Mouse (Mus musculus): ENCODE measurements around the gene Rnf157. TPM values are rescaled to one million over a fixed set of nuclear protein-coding genes. Genes with fewer than 3 reads are reported as not detected.
A peak's percentile ranks its signal among the peaks of the same experiment; 100 is the strongest.

The Rnf157 gene
- polyA plus RNA-seq, 1 experiment, result 7.2 TPM

DNA sequence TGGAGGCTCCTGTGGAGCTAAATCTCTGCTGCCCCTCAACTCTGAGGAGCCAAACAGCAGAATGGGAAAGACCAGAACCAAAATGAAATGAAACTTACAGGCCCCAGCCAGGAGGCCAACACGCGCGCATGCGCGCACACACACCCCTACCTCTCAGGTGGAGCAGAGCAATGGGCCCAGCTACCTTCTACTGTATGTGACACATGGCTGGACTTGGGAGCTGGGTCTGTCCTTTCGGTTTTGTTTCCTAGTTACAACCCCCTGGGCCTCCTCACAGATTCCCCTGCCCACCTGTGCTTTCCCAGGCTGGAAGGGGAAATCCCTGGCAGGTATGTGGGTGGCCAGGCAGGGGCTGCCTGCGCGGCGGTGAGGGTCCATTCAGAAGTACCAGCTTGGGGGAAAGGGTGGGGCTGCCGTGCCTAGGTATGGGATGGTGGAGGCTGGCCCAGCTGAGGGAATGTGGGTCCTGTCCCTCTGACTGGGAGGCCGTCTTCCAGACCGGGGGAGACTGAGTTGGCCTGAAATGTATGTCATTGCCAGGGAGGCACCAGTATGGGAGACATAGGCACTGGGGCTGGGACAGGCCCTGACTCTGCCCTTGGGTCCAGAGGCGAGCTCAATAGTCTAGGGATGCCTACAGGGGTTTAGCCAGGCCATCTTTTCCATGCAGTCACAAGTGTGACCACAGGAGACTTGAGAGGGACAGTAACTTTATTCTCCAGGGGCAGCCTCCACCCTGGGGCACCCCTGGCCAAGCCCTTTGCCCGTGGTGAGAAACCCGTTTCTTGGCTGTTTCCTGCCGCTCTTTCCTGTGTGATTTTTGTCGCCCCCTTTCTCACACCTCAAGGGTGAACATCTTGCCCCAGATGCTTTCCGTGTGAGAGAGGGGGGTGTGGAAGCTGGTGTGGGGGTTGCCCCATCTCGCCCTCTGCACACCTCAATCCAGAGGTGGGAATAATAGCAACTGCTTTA is 26.7 kb upstream of the Rnf157 start:
- H3K27ac ChIP-seq (ENCODE audit: control insufficient read depth, insufficient read depth, low read depth, low read length), result no peak overlapping the region
- H3K27me3 ChIP-seq (ENCODE audit: control insufficient read depth, insufficient read depth, low read length), result no peaks in the 10 kb centered on the region
- no peak for TF ChIP-seq POLR2A (IDR thresholded peaks at IDR 0.05; ENCODE audit: control insufficient read depth, low read depth, low read length)
- no peak for TF ChIP-seq CTCF (IDR thresholded peaks at IDR 0.05; ENCODE audit: control insufficient read depth, insufficient read depth, insufficient replicate concordance, low read depth, low read length)
- no peaks in the 10 kb centered on the region for H3K36me3 ChIP-seq (ENCODE audit: control insufficient read depth, insufficient read depth, low read length)
- H3K4me1 ChIP-seq (ENCODE audit: control insufficient read depth, insufficient read depth, low read length), result peaks cover 6% of the 10 kb centered on the region
- no peak overlapping the region for H3K4me3 ChIP-seq (ENCODE audit: control insufficient read depth, low read depth, low read length)

DNA sequence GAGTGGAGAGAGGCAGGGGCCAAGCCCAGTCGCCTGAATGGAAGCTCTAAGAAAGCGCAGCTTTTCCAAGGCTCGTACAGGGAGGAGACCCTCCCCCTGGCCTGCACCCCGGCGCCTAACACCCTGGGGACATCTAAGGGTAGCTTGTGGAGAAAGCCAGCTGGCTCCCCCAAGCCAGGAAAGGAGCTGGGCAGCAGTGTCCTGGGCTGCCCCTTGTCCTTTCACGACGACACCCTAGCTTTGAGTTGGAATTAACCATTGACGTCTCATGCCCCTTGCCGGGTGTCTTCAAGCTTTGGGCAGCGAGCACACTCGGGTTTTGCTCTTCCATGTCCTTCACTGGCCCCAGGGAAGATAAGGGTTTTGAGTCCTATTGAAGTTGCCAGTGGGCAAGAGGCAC is 24.7 kb upstream of the Rnf157 start:
- Histone ChIP-seq H3K27ac (ENCODE audit: control insufficient read depth, insufficient read depth, low read depth, low read length) (no peak overlapping the region), H3K36me3 (ENCODE audit: control insufficient read depth, insufficient read depth, low read length) (no peaks in the 10 kb centered on the region), H3K4me1 (ENCODE audit: control insufficient read depth, insufficient read depth, low read length) (peaks cover 10% of the 10 kb centered on the region), H3K4me3 (ENCODE audit: control insufficient read depth, low read depth, low read length) (no peak overlapping the region), H3K27me3 (ENCODE audit: control insufficient read depth, insufficient read depth, low read length) (no peaks in the 10 kb centered on the region)
- TF ChIP-seq POLR2A (IDR thresholded peaks at IDR 0.05; ENCODE audit: control insufficient read depth, low read depth, low read length), result no peak
- no peak for TF ChIP-seq CTCF (IDR thresholded peaks at IDR 0.05; ENCODE audit: control insufficient read depth, insufficient read depth, insufficient replicate concordance, low read depth, low read length)

DNA sequence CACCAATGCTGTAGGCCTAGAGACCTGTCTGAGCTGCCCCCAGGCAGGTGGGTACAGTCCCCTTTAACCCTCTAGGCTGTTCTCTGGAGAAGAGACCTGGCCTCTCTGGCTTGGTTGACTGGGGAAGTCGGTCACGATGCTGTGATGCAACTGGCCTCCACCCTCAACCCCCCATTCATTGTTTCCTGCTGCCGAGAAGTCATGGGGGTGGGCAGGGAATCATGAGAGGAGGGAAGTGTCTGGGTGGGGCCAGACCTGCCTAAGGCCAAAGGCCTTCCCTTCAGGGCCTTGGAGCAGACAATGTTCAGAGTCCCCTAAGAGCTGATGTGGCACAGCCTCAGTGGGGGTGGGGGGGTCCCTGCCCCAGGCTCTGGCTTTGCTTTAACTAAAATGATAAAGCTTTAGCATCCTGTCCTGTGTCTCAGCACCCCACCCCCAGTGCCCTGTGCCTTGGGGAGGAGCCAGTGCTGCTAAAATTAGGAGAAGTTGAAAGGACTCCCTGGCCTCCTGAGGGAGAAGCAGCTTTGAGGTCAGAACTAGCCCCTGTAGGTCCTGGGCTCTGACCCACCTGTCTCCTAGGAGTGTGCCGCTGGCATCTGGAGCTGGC is 24.0 kb upstream of the Rnf157 start:
- Histone ChIP-seq H3K27me3 (ENCODE audit: control insufficient read depth, insufficient read depth, low read length) (no peaks in the 10 kb centered on the region), H3K4me1 (ENCODE audit: control insufficient read depth, insufficient read depth, low read length) (peaks cover 10% of the 10 kb centered on the region), H3K27ac (ENCODE audit: control insufficient read depth, insufficient read depth, low read depth, low read length) (no peak overlapping the region), H3K36me3 (ENCODE audit: control insufficient read depth, insufficient read depth, low read length) (no peaks in the 10 kb centered on the region), H3K4me3 (ENCODE audit: control insufficient read depth, low read depth, low read length) (no peak overlapping the region)
- TF ChIP-seq CTCF (IDR thresholded peaks at IDR 0.05; ENCODE audit: control insufficient read depth, insufficient read depth, insufficient replicate concordance, low read depth, low read length), result no peak
- 0 out of 2 replicates have a peak, but pooled peaks have one; percentile 12 for TF ChIP-seq POLR2A (IDR thresholded peaks at IDR 0.05; ENCODE audit: control insufficient read depth, low read depth, low read length)

DNA sequence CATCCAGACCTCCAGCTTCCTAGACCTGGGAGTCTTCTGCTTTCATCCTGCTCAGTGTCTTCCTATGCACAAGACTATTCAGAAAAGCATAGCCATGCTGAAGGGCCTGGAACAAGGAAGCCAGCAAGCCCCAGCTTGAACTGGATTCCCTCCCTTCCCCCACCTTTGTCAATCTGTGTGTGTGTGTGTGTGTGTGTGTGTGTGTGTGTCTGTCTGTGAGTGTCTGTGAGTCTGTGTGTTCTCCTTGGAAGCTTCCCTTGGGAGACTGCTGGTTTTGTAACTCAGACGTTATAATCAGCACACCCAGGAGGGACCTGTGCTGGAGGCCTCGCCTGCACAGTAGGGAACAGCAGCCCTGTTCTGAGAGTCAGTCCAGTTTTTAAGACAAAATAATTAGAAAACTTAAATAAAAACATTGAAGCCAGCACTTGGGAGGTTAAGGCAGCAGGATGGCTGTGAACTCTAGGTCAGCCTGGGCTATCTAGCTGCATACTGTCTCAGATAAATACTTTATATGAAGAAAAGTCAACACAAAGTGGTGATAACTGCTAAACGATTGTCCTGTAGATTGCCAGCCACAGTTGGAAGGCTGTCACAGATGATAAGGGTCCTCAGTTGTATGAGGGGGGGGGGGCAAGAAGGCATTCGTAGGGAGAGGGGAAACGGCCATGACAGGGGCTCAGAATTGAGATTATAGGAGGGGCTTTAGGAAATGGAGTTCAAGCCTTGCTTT is 23.3 kb upstream of the Rnf157 start:
- no peaks in the 10 kb centered on the region for H3K36me3 ChIP-seq (ENCODE audit: control insufficient read depth, insufficient read depth, low read length)
- TF ChIP-seq CTCF (IDR thresholded peaks at IDR 0.05; ENCODE audit: control insufficient read depth, insufficient read depth, insufficient replicate concordance, low read depth, low read length) (no peak), POLR2A (IDR thresholded peaks at IDR 0.05; ENCODE audit: control insufficient read depth, low read depth, low read length) (no peak)

DNA sequence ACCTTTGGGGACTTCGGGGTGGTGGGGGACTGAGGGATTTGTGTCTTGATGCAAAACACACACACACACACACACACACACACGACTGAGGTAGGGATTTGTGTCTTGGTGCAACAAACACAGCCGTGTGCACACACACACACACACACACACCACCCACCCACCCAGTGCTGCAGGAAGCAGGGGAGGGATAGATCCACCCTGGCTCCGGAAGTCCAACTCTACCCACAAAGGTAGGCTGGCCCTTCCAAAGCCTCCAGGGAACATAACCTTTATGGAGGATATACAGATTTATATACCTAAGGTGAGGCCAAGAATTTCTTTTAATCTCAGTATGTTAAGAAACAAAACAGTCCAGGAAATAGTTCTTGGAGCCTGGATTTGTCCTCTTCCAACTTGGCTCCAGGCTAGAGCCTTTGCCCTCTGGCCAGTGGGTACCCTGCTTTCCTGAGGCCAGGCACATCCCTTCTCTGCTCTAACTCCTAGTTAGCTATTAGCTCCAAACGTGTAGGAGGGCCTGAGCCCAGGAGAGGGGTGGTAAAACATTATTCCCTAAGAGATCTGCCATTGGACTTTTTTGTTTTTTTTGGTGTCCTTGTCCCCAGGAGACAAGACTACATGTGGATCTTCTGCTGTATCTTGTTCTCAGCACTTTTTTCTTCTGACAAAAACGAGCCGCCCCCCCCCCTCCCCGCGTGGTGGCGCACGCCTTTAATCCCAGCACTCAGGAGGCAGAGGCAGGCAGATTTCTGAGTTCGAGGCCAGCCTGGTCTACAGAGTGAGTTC is 22.3 kb upstream of the Rnf157 start:
- Histone ChIP-seq H3K27ac (ENCODE audit: control insufficient read depth, insufficient read depth, low read depth, low read length) (peak overlapping the region; percentile 28; the same call in 1 of the 2 replicates), H3K4me3 (ENCODE audit: control insufficient read depth, low read depth, low read length) (peak overlapping the region; percentile 89), H3K27me3 (ENCODE audit: control insufficient read depth, insufficient read depth, low read length) (no peaks in the 10 kb centered on the region), H3K4me1 (ENCODE audit: control insufficient read depth, insufficient read depth, low read length) (peaks cover 14% of the 10 kb centered on the region), H3K36me3 (ENCODE audit: control insufficient read depth, insufficient read depth, low read length) (no peaks in the 10 kb centered on the region)
- TF ChIP-seq CTCF (IDR thresholded peaks at IDR 0.05; ENCODE audit: control insufficient read depth, insufficient read depth, insufficient replicate concordance, low read depth, low read length), result no peak
- TF ChIP-seq POLR2A (IDR thresholded peaks at IDR 0.05; ENCODE audit: control insufficient read depth, low read depth, low read length), result no peak

More for the DNA sequence above, 23.3 kb upstream of the Rnf157 start:
- Histone ChIP-seq H3K4me1 (ENCODE audit: control insufficient read depth, insufficient read depth, low read length) (peaks cover 14% of the 10 kb centered on the region), H3K27ac (ENCODE audit: control insufficient read depth, insufficient read depth, low read depth, low read length) (no peak overlapping the region), H3K4me3 (ENCODE audit: control insufficient read depth, low read depth, low read length) (no peak overlapping the region), H3K27me3 (ENCODE audit: control insufficient read depth, insufficient read depth, low read length) (no peaks in the 10 kb centered on the region)

DNA sequence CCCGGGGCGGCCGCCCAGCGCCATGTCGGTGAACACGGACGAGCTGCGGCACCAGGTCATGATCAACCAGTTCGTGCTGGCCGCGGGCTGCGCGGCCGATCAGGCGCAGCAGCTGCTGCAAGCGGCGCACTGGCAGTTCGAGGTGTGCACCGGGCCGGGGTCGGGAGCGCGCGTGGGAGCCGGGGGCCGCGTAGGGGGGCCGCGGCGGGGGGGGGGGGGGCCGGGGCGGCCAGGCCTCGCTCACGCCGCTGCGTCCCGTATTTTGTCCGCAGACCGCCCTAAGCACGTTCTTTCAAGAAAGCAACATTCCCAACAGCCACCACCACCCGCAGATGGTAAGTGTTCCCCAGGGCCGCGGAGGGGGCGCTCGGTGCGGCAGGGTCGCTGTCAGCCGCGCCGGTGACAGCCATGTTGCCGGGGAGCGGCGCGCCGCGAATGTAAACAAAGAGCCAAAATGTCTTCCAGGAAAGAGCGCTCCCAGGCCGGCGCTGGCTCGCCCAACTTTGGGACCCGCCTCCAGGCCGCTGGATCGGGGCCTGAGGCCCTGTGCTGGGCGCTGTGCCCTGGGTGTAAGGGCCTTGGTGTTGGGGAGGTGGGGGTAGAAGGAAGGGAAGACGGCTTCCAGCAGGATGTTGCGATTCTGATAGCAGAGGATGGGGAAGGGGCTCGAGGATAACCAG is 21.6 kb upstream of the Rnf157 start:
- H3K4me1 ChIP-seq (ENCODE audit: control insufficient read depth, insufficient read depth, low read length), result peaks cover 16% of the 10 kb centered on the region
- peak overlapping the region; percentile 89 for H3K4me3 ChIP-seq (ENCODE audit: control insufficient read depth, low read depth, low read length)
- TF ChIP-seq CTCF (IDR thresholded peaks at IDR 0.05; ENCODE audit: control insufficient read depth, insufficient read depth, insufficient replicate concordance, low read depth, low read length) (no peak), POLR2A (IDR thresholded peaks at IDR 0.05; ENCODE audit: control insufficient read depth, low read depth, low read length) (peak; percentile 28; the same call in 1 of the 2 replicates)
- peak overlapping the region; percentile 70 for H3K27ac ChIP-seq (ENCODE audit: control insufficient read depth, insufficient read depth, low read depth, low read length)
- no peaks in the 10 kb centered on the region for H3K27me3 ChIP-seq (ENCODE audit: control insufficient read depth, insufficient read depth, low read length)
- no peaks in the 10 kb centered on the region for H3K36me3 ChIP-seq (ENCODE audit: control insufficient read depth, insufficient read depth, low read length)
